Mouse (Mus musculus): ENCODE measurements around the gene Prodh2. TPM values are rescaled to one million over a fixed set of nuclear protein-coding genes. Genes with fewer than 3 reads are reported as not detected.
"Not testable (repeated sequence)": the region's sequence is repeated elsewhere in the genome, so short reads cannot be mapped to it uniquely, and the experiment has no call there.

The Prodh2 gene
- polyA plus RNA-seq, 1 experiment from 2014 or later, result not detected

GRCm38 (mm10) chr7:30476136-30476535, 17.3 kb upstream of the Prodh2 start:
- not testable (repeated sequence) for H3K9me3 ChIP-seq (ENCODE audit: control insufficient read depth, low read length); H3K4me1 ChIP-seq (ENCODE audit: control insufficient read depth, insufficient read depth, low read length); H3K27ac ChIP-seq (ENCODE audit: low read depth, low read length); H3K4me3 ChIP-seq (ENCODE audit: low read depth, low read length); H3K36me3 ChIP-seq (ENCODE audit: control insufficient read depth, insufficient read depth, low read length); H3K27me3 ChIP-seq (ENCODE audit: control insufficient read depth, insufficient read depth, low read length); ATAC-seq (ENCODE audit: low FRiP score); DNase-seq (ENCODE audit: low spot score, missing footprints); H3K4me2 ChIP-seq; H3K9ac ChIP-seq (ENCODE audit: low read length)
- WGBS, result 90% methylated on average over 7 of the region's 7 CpGs

- Histone ChIP-seq H3K27ac (ENCODE audit: low read depth, low read length) (peak overlapping the region; percentile 47; the same call in 1 of the 2 replicates), H3K4me3 (ENCODE audit: low read depth, low read length) (peak overlapping the region; percentile 22), H3K4me1 (ENCODE audit: control insufficient read depth, insufficient read depth, low read length) (peaks cover 7% of the 10 kb centered on the region), H3K4me2 (peak overlapping the region; percentile 40), H3K9ac (ENCODE audit: low read length) (peak overlapping the region; percentile 43), H3K27me3 (ENCODE audit: control insufficient read depth, insufficient read depth, low read length) (no peaks in the 10 kb centered on the region), H3K9me3 (ENCODE audit: control insufficient read depth, low read length) (no peaks in the 10 kb centered on the region), H3K36me3 (ENCODE audit: control insufficient read depth, insufficient read depth, low read length) (no peaks in the 10 kb centered on the region)
- peak; percentile 87 for ATAC-seq (ENCODE audit: low FRiP score)
- WGBS, result 11% methylated on average over 32 of the region's 32 CpGs
- DNase-seq (ENCODE audit: low spot score, missing footprints), result peak; percentile 91
Measured at GRCm38 (mm10) chr7:30477415-30478381, 15.7 kb upstream of the Prodh2 start.

- WGBS, result 15% methylated on average over 8 of the region's 8 CpGs
- H3K4me2 ChIP-seq, result no peak overlapping the region
Measured at GRCm38 (mm10) chr7:30484250-30484649, 9.2 kb upstream of the Prodh2 start.

DNA sequence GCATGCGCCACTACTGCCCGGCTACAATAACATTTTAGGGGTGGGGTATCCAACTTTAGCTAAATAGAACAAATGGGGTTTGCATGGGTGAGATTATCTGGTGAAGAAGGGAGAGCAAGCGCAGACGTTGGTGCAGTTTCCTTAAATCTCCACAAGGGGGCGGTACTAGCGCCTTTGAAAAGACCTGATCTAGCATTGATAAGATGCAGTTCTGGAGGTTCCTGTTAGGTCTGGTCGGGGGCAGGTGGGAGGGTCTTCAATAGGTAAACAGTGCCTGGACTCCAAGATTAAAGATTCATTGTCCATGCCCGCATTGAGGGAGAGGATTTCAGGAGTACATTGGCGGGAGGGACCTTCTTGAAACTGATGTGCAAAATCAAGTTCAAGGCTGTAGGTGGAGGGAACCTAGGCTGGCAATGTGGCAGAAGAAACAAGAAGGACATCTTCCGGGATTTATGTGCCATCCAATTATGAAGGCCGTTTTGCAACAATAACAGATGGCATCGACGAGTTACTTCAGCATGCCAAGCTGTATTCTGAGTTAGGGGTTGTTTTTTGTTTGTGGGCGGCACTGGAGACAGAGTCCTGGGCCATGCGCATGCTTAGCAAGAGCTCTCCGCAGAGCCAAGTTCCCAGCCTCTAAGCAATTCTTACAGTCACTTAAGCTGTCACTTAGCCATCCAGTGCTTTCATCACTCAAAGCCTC, 3.0 kb upstream of the Prodh2 start:
- no peak overlapping the region for H3K4me3 ChIP-seq (ENCODE audit: low read depth, low read length)
- WGBS, result 35% methylated on average over 16 of the region's 16 CpGs
- H3K4me1 ChIP-seq (ENCODE audit: control insufficient read depth, insufficient read depth, low read length), result no peaks in the 10 kb centered on the region
- no peaks in the 10 kb centered on the region for H3K36me3 ChIP-seq (ENCODE audit: control insufficient read depth, insufficient read depth, low read length)
- no peaks in the 10 kb centered on the region for H3K27me3 ChIP-seq (ENCODE audit: control insufficient read depth, insufficient read depth, low read length)
- no peak overlapping the region for H3K9ac ChIP-seq (ENCODE audit: low read length)
- H3K4me2 ChIP-seq, result no peak overlapping the region
- no peak overlapping the region for H3K27ac ChIP-seq (ENCODE audit: low read depth, low read length)
- H3K9me3 ChIP-seq (ENCODE audit: control insufficient read depth, low read length), result no peaks in the 10 kb centered on the region
- DNase-seq (ENCODE audit: low spot score, missing footprints) (peak; percentile 92), ATAC-seq (ENCODE audit: low FRiP score) (no peak)

More at GRCm38 (mm10) chr7:30484250-30484649, 9.2 kb upstream of the Prodh2 start:
- Histone ChIP-seq H3K4me3 (ENCODE audit: low read depth, low read length) (no peak overlapping the region), H3K27me3 (ENCODE audit: control insufficient read depth, insufficient read depth, low read length) (no peaks in the 10 kb centered on the region), H3K9me3 (ENCODE audit: control insufficient read depth, low read length) (no peaks in the 10 kb centered on the region), H3K27ac (ENCODE audit: low read depth, low read length) (no peak overlapping the region), H3K36me3 (ENCODE audit: control insufficient read depth, insufficient read depth, low read length) (no peaks in the 10 kb centered on the region), H3K9ac (ENCODE audit: low read length) (no peak overlapping the region), H3K4me1 (ENCODE audit: control insufficient read depth, insufficient read depth, low read length) (no peaks in the 10 kb centered on the region)
- ATAC-seq (ENCODE audit: low FRiP score) (no peak), DNase-seq (ENCODE audit: low spot score, missing footprints) (peak; percentile 85)

- Histone ChIP-seq H3K27ac (ENCODE audit: low read depth, low read length) (no peak overlapping the region), H3K9ac (ENCODE audit: low read length) (no peak overlapping the region), H3K4me2 (no peak overlapping the region), H3K9me3 (ENCODE audit: control insufficient read depth, low read length) (no peaks in the 10 kb centered on the region), H3K36me3 (ENCODE audit: control insufficient read depth, insufficient read depth, low read length) (no peaks in the 10 kb centered on the region), H3K4me3 (ENCODE audit: low read depth, low read length) (no peak overlapping the region), H3K27me3 (ENCODE audit: control insufficient read depth, insufficient read depth, low read length) (no peaks in the 10 kb centered on the region), H3K4me1 (ENCODE audit: control insufficient read depth, insufficient read depth, low read length) (no peaks in the 10 kb centered on the region)
- DNase-seq (ENCODE audit: low spot score, missing footprints) (no peak), ATAC-seq (ENCODE audit: low FRiP score) (no peak)
- 14% methylated on average over 6 of the region's 6 CpGs for WGBS
Measured at GRCm38 (mm10) chr7:30490957-30491307, 2.5 kb upstream of the Prodh2 start.

DNA sequence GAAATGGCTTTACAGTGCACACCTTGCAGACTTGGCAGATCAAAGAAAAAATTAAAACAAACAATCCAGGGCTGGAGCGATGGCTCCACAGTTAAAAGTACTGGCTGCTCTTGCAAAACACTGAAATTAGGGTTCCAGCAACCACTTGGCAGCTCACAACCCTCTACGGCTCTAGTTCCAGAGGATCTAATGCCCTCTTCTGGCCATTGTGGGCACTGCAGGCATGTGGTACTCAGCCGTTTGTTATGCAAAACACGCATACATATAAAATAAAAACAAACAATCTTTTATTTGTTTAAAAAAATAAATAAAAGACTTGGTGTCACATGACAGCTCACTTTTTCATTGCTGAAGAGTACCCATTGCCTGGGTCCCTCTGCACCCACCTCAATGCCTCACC, 657 bp upstream of the Prodh2 start:
- H3K4me1 ChIP-seq (ENCODE audit: control insufficient read depth, insufficient read depth, low read length), result no peaks in the 10 kb centered on the region
- no peaks in the 10 kb centered on the region for H3K9me3 ChIP-seq (ENCODE audit: control insufficient read depth, low read length)
- no peak overlapping the region for H3K27ac ChIP-seq (ENCODE audit: low read depth, low read length)
- H3K4me3 ChIP-seq (ENCODE audit: low read depth, low read length), result no peak overlapping the region
- H3K4me2 ChIP-seq, result no peak overlapping the region
- ATAC-seq (ENCODE audit: low FRiP score) (no peak), DNase-seq (ENCODE audit: low spot score, missing footprints) (peak; percentile 97)
- H3K27me3 ChIP-seq (ENCODE audit: control insufficient read depth, insufficient read depth, low read length), result no peaks in the 10 kb centered on the region
- WGBS, result 25% methylated on average over 4 of the region's 4 CpGs
- no peaks in the 10 kb centered on the region for H3K36me3 ChIP-seq (ENCODE audit: control insufficient read depth, insufficient read depth, low read length)
- no peak overlapping the region for H3K9ac ChIP-seq (ENCODE audit: low read length)

GRCm38 (mm10) chr7:30495506-30496042, 2.2 kb downstream of the Prodh2 start:
- DNase-seq (ENCODE audit: low spot score, missing footprints); H3K4me2 ChIP-seq; H3K4me1 ChIP-seq (ENCODE audit: control insufficient read depth, insufficient read depth, low read length); H3K9ac ChIP-seq (ENCODE audit: low read length); H3K36me3 ChIP-seq (ENCODE audit: control insufficient read depth, insufficient read depth, low read length); H3K27ac ChIP-seq (ENCODE audit: low read depth, low read length); H3K27me3 ChIP-seq (ENCODE audit: control insufficient read depth, insufficient read depth, low read length); ATAC-seq (ENCODE audit: low FRiP score); H3K4me3 ChIP-seq (ENCODE audit: low read depth, low read length); H3K9me3 ChIP-seq (ENCODE audit: control insufficient read depth, low read length): not testable (repeated sequence)
- WGBS, result 62% methylated on average over 5 of the region's 5 CpGs

- H3K4me2 ChIP-seq; H3K9ac ChIP-seq (ENCODE audit: low read length); H3K27ac ChIP-seq (ENCODE audit: low read depth, low read length); H3K27me3 ChIP-seq (ENCODE audit: control insufficient read depth, insufficient read depth, low read length); H3K36me3 ChIP-seq (ENCODE audit: control insufficient read depth, insufficient read depth, low read length); H3K4me3 ChIP-seq (ENCODE audit: low read depth, low read length); H3K4me1 ChIP-seq (ENCODE audit: control insufficient read depth, insufficient read depth, low read length); ATAC-seq (ENCODE audit: low FRiP score); H3K9me3 ChIP-seq (ENCODE audit: control insufficient read depth, low read length): not testable (repeated sequence)
- WGBS, result 79% methylated on average over 5 of the region's 5 CpGs
- DNase-seq (ENCODE audit: low spot score, missing footprints), result peak; percentile 84
Measured at GRCm38 (mm10) chr7:30501159-30501558, 7.7 kb downstream of the Prodh2 start.

- H3K4me1 ChIP-seq (ENCODE audit: control insufficient read depth, insufficient read depth, low read length), result no peaks in the 10 kb centered on the region
- no peaks in the 10 kb centered on the region for H3K36me3 ChIP-seq (ENCODE audit: control insufficient read depth, insufficient read depth, low read length)
- 71% methylated on average over 4 of the region's 4 CpGs for WGBS
- no peaks in the 10 kb centered on the region for H3K27me3 ChIP-seq (ENCODE audit: control insufficient read depth, insufficient read depth, low read length)
- ATAC-seq (ENCODE audit: low FRiP score), result no peak
- DNase-seq (ENCODE audit: low spot score, missing footprints), result no peak
- H3K9me3 ChIP-seq (ENCODE audit: control insufficient read depth, low read length), result no peaks in the 10 kb centered on the region
- H3K9ac ChIP-seq (ENCODE audit: low read length), result no peak overlapping the region
- H3K4me3 ChIP-seq (ENCODE audit: low read depth, low read length), result no peak overlapping the region
- H3K4me2 ChIP-seq, result no peak overlapping the region
- no peak overlapping the region for H3K27ac ChIP-seq (ENCODE audit: low read depth, low read length)
Measured at GRCm38 (mm10) chr7:30508061-30508460, 14.6 kb downstream of the Prodh2 start.
